Mouse (Mus musculus) gastrocnemius, postnatal 36 days (tissue): ENCODE results near the gene Dchs1. TPM values are rescaled to one million over a fixed set of nuclear protein-coding genes. Genes with fewer than 3 reads are reported as not detected.
"Not testable (repeated sequence)": the region's sequence is repeated elsewhere in the genome, so short reads cannot be mapped to it uniquely, and the experiment has no call there.

ENCODE experiments used
- DNase-seq, 2 experiments: peaks; one replicate each; pipeline ENCODE4 v3.0.0; 2022
- intact Hi-C: fragments of 180-260 bp; cut with DNase I; formaldehyde crosslinking; loops from one replicate; pipeline ENCODE4 v1.15.1; 2025
- total RNA-seq, 2 experiments: library from RNA; stranded (reverse); gene quantifications; 2 replicates each; pipeline ENCODE4 v1.2.3; 2021

Dchs1 gene
- total RNA-seq, 2 experiments from 2014 or later, result 3.1 to 4.0 TPM

DNA sequence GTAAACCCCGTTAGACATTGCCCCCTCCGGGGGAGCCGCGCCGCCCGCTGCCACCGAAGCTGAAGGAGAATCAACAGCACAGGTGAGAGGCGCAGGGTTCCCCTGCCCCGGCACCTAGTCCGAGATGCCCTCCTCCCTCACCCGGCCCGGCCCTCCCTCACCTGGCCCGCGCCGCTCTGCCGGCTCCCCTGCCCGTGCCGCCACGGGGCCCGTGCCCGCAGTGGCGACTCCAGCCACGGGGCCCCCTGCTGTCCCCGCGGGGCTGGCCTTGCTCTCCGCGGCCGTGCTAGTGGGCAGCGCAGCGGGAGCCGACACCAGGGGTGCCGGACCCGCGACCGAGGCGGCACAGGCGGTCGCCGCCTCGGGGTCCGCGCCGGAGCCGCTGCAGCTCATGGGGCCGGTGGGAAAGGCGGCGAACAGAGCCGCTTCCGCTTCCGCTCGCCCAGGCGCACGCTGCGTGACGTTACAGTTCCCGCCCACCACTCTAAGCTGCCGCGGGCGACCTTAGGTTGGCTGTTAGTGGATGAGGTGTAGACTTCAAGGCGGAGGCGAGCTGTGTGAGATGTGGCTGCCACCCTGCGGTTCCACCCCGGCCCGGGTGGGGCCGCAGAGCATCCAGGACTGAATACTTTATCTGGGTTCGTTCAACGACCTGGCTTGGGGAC lies 43.4 kb downstream of the Dchs1 start, which contains the start of gene Taf10:
TSS of gene Taf10 (minus strand) at position 436 of the 665 bp plus-strand sequence.
- peak; percentile 72 for DNase-seq
- intact Hi-C loops, result no loop called here

DNA sequence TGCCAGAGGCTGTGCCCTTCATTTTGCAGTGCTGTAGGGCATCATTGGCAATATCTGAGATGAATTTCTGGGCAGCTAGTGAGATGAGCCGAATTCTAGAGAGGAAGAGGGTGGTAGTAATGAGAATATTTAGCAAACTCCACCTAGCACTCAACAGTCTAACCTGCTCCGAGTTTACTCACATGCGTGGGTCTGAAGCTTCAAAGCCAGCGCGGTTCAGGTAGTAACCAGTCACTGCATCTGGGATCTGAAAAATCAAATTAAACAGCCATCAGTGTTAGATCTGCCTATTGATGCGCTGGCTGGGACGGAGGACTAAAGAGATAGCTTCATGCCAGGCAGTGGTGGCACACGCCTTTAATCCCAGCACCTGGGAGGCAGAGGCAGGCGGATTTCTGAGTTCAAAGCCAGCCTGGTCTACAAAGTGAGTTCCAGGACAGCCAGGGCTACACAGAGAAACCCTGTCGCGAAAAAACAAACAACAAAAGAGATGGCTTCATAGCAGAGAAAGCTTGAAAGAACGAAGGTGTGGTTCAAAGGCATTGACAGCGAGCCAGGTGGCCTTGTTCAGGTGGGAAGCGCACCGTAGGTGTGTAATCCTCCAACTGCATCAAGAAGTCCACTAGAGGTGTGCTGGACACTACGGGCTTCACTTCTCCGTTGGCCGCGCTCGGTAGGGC lies 44.1 kb downstream of the Dchs1 start:
- DNase-seq, intact Hi-C loops: not testable (repeated sequence)

DNA sequence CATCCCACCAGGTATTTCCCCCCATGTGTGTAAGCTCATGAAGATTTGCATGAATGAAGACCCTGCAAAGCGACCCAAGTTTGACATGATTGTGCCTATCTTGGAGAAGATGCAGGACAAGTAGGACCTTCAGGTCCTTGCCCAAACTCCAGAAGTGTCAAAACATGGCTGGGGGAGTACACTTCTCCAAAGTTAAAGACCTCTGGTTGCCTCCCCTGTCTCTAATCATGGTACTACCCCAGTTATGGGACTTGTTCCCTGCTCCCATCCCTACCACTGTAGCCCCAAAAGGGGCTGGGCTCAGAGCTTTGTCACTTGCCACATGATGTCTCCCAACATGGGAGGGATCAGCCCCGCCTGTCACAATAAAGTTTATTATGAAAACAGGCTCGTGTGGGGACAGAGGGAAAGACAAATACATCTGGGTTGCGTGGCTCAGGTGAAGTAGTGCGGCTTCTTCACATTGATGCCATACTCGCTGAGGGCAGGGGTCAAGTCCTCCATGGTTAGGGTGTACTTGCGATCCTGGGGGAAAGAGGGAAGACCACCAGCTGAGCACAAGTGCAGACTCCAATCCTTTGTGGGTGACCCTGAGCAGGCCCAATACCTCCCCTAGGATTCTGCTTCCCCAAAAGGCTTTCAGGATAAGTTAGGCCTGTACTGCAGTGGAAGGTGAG lies 44.8 kb downstream of the Dchs1 start:
- DNase-seq, intact Hi-C loops: not testable (repeated sequence)

DNA sequence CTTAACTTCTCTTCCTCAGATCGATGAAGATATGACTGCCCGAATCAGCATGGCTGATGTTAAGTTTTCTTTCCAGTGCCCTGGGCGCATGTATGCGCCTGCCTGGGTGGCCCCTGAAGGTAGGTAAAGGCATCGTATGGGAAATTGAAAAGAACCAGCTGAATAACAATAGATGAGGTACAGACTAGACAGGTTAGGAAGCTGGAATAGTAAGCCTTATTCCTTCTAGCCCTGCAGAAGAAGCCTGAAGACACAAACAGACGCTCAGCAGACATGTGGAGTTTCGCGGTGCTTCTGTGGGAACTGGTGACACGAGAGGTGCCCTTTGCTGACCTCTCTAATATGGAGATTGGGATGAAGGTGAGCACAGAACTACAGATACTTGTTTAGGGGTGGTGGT lies 45.5 kb downstream of the Dchs1 start:
- no peak for DNase-seq
- intact Hi-C loops, result no loop called here

DNA sequence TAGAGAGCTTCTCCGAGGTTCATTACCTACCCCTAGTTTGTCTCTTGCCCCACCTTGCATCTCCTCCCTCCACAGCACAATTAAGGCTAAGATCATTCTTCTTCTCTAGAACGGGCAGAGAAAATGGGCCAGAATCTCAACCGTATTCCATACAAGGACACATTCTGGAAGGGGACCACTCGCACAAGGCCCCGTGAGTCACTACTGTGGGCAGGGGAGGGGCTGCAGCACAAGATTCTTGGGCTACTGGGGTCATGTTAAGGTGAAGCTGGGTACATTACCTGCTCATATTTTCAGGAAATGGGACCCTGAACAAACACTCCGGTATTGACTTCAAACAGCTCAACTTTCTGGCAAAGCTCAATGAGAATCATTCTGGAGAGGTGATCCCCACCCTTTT lies 46.6 kb downstream of the Dchs1 start:
- DNase-seq, result no peak
- intact Hi-C loops, result no loop called here

DNA sequence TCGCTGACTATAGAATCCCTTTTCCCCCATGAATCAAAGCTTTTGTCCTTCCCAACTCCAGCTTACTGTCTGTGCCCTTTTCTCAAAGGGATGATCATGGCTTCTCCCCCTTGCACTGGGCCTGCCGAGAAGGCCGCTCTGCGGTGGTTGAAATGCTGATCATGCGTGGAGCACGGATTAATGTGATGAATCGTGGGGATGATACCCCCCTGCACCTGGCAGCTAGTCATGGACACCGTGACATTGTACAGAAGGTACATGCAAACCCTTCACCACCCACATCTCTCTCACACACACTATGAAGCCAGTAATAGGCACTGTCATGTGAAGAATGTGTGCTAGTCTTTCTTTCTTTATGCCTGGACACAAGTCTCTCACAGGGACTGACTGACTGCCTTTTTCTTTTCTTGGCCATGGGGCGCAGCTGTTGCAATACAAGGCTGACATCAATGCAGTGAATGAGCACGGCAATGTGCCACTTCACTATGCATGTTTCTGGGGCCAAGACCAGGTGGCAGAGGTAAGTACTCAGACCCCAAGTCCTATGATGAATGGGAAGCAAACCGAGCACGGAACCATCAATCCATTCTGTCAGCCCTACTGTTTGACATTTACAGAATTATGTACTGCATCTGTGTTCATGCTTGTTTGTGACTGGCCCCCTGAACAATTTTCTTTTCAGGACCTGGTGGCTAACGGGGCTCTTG lies 47.2 kb downstream of the Dchs1 start:
- DNase-seq, result no peak
- intact Hi-C loops, result no loop called here

DNA sequence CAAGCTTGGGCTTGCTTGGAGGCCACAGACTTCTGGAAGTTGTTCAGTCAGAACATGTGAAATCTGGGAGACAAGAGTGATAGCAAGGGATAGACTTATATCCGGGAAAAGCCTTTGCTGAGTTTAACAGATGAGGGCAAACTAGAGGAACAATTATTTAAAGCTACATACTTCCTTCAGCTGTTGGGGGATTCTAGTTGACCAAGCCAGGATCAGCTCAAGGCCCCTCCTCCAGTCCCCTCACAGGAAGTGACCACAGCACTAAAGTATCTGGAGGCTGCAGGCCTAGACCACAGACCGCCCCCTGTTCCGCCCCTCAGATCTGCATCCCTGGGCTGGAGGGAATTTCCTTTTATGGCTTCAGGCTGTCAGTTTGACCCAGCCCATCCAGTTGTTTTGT lies 48.5 kb downstream of the Dchs1 start:
- intact Hi-C loops, result loop anchor here (10.0 kb wide), 1 partner anchor 194 kb away; no protein-coding TSS in a partner anchor
- DNase-seq, result peak in 1 of 2 experiments; percentile 61

DNA sequence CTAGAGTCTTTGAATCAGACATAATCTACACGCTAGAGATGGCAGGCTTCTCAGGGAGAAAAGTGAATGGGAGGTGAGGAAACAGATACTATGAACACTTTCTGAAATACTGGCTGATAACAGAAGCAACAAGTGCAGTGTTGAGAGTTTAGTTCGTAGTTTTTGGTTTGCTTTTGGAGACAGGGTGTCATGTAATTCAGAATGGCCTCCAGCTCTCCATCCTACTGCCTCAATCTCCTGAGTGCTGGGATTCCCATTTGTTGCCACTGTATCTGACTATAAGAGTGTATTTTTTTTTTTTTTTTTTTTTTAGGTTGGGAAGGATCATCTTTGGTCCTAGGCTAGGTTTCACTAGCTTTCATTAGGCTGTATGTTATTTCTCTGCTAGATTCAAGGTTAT lies 49.2 kb downstream of the Dchs1 start:
- intact Hi-C loops, result loop anchor here (10.0 kb wide), 1 partner anchor 193 kb away; no protein-coding TSS in a partner anchor
- DNase-seq, result no peak

DNA sequence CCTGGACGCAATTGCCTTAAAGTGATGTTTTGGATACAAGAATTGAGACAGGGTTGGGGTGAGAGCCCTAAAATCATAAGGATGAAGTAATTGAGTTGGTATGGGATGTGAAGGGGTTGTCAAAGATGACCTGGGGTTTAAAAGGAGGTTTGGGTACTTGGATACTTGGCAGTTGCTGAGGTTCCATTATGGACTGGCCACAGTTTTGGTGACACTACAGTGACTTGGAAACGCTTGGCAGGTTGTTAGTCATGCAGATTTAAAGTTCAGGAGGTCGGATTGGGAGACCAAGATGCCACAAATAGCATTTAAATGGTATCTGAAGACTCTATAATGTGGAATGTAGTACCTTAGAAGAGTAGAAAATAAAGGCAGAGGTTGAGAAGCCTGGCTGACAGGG lies 49.8 kb downstream of the Dchs1 start:
- no peak for DNase-seq
- intact Hi-C loops, result loop anchor here (2.0 to 10.0 kb wide), 2 partner anchors 73 to 193 kb away; partner anchors contain the start of gene Mrpl17

DNA sequence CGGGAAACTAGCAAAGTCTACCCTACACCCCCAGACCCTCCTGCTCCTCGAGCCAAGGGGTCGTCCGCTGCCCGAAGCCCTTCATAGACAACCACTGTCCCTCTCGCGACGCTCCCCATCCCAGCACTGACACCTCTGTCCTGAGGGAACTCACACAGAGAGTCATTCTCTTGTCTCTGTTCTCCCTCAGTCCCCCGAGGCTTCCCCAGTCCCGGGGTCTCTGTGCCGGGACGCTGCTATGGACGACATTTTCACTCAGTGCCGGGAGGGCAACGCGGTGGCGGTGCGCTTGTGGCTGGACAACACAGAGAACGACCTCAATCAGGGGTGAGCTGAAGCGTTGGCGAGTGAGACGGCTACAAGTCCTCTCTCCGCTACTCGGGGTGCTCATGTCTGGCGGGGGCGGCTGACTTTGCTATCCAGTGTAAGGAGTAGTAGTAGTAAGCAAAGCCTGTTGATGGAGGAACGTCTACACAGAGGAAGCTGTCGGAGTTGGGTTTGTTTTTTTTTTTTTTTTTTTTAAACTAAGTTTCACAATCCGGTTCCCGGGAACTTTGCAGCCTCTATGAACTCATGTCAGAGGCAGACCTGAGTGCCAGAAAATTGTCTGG lies 50.4 kb downstream of the Dchs1 start, which contains the start of gene Rrp8:
TSS of gene Rrp8 (minus strand) at position 475 of the 611 bp plus-strand sequence.
- peak in 1 of 2 experiments; percentile 56 for DNase-seq
- intact Hi-C loops, result loop anchor here (2.0 to 10.0 kb wide), 2 partner anchors 74 to 192 kb away; partner anchors contain the start of gene Mrpl17

DNA sequence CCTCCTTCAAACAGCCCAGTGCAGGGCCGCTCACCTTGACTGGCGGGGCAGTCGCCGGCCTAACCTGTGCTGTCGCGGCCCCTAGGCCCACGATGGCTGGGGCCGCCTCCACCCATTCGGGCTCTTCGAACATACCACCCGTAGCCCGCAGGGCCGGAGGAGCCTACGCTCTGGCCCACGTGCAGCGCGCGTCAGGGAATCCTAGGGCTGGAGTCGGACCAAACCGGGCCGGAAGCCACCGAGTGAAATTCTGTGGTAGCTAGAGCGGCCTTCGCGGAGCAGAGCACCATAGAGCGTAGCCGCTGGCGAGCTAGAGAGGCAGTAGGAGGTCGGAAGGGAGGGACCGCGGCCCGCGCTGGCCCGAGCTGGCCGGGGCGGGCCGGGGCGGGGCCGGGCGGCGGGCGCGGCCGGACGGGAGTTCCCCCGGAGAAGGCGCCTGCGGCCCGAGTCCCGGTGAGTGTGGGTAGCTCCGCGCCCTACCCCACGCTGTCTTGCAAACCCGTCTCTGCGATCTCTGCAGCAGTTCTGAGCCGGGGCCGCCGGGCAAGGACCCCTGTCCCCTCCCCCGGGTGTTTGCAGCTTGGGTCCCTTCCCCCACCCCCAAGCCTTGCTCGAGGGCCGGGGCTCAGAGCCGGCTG lies 51.1 kb downstream of the Dchs1 start, which contains the start of gene Ilk:
TSS of gene Ilk (plus strand) at position 329 of the 638 bp plus-strand sequence.
- DNase-seq, result peak; percentile 92
- intact Hi-C loops, result loop anchor here (2.0 to 10.0 kb wide), 2 partner anchors 74 to 192 kb away; partner anchors contain the start of gene Mrpl17

DNA sequence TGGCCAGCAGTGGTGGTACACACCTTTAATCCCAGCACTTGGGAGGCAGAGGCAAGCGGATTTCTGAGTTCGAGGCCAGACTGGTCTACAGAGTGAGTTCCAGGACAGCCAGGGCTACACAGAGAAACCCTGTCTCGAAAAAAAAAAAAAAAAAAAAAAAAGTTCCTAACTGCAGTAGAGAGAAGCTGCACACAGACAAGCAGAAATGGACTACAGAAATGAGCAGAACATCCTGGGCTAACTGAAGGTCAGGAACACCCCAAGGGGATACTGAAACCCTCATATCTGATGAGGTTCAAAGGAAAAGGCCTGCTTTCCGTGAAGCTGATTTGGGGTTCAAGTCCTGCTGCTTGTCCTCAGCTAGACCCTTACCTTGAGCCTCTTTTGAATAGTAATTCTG lies 52.0 kb downstream of the Dchs1 start:
- DNase-seq, result not testable (repeated sequence)

DNA sequence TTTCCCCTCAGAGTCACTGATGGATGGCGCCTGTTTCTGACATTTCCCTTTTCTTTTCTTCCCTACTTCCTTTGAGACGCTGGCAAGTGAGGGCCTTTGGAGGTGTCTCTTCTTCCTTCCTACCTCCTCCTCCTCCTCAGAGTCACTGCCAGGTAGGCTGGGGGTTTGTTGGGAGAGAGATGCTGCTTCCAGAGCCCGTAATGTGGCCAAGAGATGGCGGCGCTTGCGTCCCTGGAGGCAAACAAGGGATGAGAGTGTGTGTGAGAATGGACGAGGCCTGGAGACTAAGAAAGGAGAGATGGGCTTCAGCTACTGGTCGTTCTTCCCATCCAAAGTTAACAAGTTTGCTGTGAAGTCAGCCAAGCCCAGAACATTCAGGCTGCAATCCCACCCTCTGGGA lies 52.6 kb downstream of the Dchs1 start:
- intact Hi-C loops, result loop anchor here (5.0 to 10.0 kb wide), 2 partner anchors 93 to 190 kb away; partner anchors contain the start of genes Arfip2, Gm45799 and Timm10b
- no peak for DNase-seq

More for the DNA sequence above, 52.0 kb downstream of the Dchs1 start:
- intact Hi-C loops, result loop anchor here (10.0 kb wide), 1 partner anchor 191 kb away; no protein-coding TSS in a partner anchor

DNA sequence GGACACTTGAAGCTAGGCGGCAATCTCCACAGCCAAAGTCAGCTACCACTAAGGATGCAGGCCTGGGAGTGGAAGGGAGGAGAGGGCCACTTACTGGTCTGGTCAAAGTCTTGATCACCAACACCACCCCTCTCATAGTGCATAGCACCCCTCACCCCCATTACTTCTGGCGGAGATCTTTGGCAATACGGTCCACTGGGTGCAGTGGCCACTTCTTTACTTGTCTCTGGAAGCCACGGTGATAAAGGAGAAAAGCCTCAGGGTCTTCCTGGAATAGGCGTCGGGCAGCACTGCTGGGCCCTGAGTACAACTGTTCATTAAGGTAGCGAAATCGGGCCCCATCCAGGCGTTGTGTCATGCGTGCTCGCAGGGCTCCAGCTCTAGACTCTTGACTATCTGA lies 53.6 kb downstream of the Dchs1 start:
- intact Hi-C loops, result loop anchor here (5.0 to 10.0 kb wide), 2 partner anchors 92 to 189 kb away; partner anchors contain the start of genes Arfip2, Gm45799 and Timm10b

DNA sequence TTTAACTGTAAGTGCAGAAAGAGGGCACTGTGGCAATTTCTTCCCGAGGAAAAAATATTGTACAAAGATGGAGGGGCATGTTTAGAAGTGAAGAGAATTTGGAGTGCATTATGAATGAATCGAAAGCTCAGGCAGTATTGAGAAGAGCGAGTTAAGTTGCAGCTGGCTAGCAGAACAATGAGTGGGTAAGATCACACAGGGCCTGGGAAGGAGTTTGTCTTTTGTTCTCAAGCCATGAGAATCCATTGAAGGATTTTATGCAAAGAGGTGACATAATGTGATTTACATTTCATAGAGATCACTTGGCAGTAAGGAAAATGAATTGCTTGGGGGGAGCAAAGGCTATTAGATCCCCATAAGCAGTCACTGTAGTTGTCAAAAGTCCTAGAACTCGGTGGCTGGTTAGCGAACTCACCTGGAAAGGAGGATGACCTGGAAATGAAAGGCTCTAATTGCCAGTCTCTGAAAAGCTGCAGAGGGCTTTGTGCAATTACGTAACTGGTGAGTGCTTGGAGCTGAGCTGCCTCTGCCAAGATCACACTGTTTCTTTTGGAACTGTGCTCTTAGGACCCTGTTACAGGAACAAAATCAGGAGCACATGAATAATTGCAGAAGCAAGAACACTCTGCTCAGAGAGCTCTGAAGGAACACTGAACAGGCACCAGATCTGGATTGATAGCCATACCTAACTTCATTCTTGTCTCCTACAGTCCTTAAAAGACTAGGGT lies 58.6 kb downstream of the Dchs1 start:
- intact Hi-C loops, result no loop called here
- no peak for DNase-seq

More for the DNA sequence above, 53.6 kb downstream of the Dchs1 start:
- no peak for DNase-seq

DNA sequence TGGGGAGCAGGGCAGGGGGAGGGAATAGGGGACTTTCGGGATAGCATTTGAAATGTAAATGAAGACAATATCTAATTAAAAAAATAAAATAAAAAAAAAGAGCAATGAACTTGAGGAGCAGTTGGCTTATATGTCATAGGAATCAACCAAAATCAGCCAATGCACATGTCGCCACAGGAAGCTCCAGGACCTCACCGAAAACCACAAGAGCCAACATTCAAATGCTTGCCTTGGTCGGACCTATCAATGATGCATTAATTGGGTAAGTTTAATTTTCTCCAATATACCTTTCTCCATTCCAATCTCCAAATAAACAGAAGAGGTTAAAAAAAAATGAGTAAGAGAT lies 60.5 kb downstream of the Dchs1 start:
- DNase-seq, result no peak
- intact Hi-C loops, result loop anchor here (2.0 kb wide), 1 partner anchor 94 kb away; no protein-coding TSS in a partner anchor

DNA sequence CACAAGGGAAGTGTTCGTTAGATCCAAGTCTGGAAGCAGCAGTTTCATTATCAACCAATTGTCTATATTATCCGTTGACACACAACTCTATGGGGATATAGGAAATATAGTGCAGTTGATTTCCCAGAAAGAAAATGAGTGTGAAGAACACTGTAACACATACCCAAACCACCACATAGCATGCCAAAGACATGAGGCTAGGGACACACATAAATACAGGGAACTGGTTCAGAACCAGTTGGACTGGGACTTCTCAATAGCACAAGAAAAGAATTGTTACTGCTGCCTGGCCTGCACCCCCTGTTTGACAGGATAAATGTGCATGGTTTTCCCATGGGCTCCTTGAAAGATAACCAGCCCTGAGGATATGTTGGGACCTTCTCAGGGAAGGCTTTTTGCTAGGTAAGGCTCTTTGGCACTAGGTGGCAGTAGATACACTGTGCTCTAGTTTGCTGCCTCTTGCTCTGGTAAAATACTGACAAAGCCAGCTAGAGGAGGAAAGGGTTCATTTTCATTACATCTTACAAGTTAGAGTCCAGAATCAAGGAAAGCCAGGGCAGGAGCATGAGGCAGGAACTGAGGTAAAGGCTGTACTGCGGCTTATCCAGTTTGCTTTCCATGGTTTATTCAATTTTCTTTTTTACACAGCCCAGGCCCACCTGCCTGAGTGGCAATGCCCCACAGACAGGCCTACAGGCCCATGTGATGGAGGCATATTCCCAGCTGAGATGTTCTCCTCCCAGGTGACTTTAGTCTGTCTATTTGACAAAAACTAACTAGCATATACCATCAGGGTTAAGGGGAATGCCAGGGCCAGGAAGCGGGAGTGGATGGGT lies 61.1 kb downstream of the Dchs1 start:
- peak in 1 of 2 experiments; percentile 22 for DNase-seq
- intact Hi-C loops, result loop anchor here (2.0 kb wide), 1 partner anchor 94 kb away; no protein-coding TSS in a partner anchor
